Mouse (Mus musculus) C2C12 (cell line): ENCODE results near the gene Cfap97d2.

Experiments
- CEBPB ChIP-seq: IDR thresholded peaks from one replicate; pipeline ENCODE4 v1.6.1; 2011; ENCODE audit warnings: low read depth, mild to moderate bottlenecking, control low read depth, moderate library complexity
- CTCF ChIP-seq: IDR thresholded peaks from one replicate; pipeline ENCODE4 v1.5.1; 2011; ENCODE audit not compliant: control insufficient read depth, insufficient read depth, insufficient read length
- FOSL1 ChIP-seq: IDR thresholded peaks from one replicate; pipeline ENCODE4 v1.8.0; 2011; ENCODE audit warnings: mild to moderate bottlenecking, low read length; ENCODE audit not compliant: poor library complexity, insufficient read depth, severe bottlenecking
- MAX ChIP-seq: IDR thresholded peaks from one replicate; pipeline ENCODE4 v1.6.1; 2011; ENCODE audit warnings: mild to moderate bottlenecking, control low read depth
- MYOD1 ChIP-seq: IDR thresholded peaks from one replicate; pipeline ENCODE4 v1.6.1; 2011; ENCODE audit warnings: low read depth; ENCODE audit not compliant: control insufficient read depth, insufficient read length
- MYOG ChIP-seq: IDR thresholded peaks from one replicate; pipeline ENCODE4 v1.6.1; 2011; ENCODE audit not compliant: control insufficient read depth, insufficient read length; ENCODE audit errors: extremely low read depth
- USF1 ChIP-seq: IDR thresholded peaks from one replicate; pipeline ENCODE4 v1.6.1; 2011; ENCODE audit warnings: low read depth, mild to moderate bottlenecking, control low read depth, moderate library complexity

GRCm38 (mm10) chr8:13769206-13769605 lies 63.5 kb downstream of the Cfap97d2 start:
- TF ChIP-seq CTCF (no peak), MAX (no peak), USF1 (no peak), MYOG (no peak), FOSL1 (no peak), CEBPB (no peak), MYOD1 (no peak)
